Mouse (Mus musculus): ENCODE data around the gene Adprhl1. TPM values are rescaled to one million over a fixed set of nuclear protein-coding genes. Genes with fewer than 3 reads are reported as not detected.

The Adprhl1 gene
- total RNA-seq, 1 experiment from 2014 or later: not detected

DNA sequence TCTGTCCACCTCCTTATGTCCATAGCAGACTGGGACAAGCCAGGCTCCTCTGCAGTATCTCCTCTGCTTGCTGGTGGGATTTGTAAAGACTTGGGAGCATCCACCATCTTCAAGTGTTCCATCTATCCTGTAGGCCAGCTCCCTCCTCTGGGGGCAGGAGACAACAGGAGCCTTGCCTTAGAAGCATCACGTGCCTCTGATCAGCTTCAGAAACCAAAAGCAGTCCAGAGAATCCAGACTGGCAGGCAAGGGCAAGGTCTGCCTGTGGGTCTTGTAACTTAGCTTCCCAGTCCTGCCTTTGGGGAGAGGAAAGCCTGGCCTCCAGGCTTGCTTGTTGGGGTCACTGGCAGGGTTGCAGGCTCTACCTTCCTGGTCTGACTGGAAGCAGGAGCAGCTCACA lies 78.3 kb downstream of the Adprhl1 start:
- no peak for ATAC-seq (ENCODE audit: extremely low read depth, insufficient number of reproducible peaks, low FRiP score, poor library complexity, severe bottlenecking)

DNA sequence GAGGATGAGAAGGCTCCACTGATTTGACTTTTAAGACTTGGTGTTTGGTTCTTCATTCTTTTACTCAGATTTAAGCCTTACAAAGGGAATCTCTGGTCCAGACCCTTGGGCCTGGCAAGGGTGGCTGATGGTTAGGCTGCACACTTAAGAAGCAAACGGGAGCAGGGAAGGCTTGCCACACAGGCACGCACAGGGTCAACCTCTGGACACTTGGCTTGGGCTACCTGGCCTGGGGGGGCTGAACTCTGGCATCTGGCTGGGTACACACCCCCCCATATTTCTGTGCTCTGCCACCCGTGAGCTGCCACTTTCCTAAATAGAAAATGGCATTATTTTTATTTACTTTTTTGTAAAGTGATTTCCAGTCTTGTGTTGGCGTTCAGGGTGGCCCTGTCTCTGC lies 79.2 kb downstream of the Adprhl1 start:
- no peak for ATAC-seq (ENCODE audit: extremely low read depth, insufficient number of reproducible peaks, low FRiP score, poor library complexity, severe bottlenecking)

DNA sequence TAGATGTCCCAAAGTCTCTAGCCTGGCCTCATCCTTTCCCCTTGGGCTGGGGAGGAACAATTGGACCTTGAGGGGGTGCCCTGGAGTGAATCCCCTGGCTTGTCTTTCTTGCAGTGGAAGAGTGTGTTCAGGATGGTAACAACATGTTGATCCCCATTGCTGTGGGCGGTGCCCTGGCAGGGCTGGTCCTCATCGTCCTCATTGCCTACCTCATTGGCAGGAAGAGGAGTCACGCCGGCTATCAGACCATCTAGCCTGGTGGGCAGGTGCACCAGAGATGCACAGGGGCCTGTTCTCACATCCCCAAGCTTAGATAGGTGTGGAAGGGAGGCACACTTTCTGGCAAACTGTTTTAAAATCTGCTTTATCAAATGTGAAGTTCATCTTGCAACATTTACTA lies 79.7 kb downstream of the Adprhl1 start:
- ATAC-seq (ENCODE audit: extremely low read depth, insufficient number of reproducible peaks, low FRiP score, poor library complexity, severe bottlenecking): no peak

Other genes starting within 250 kb of the Adprhl1 start
- 0.23 TPM in 1 of 2 replicates, not detected in the other for gene F7, start 228.1 kb downstream of the Adprhl1 start, total RNA-seq (2017)
- gene F10, start 216.9 kb downstream of the Adprhl1 start, total RNA-seq (2017): 6.1 TPM in 2 replicates
- 0.12 TPM in 1 of 2 replicates, not detected in the other for gene Proz, start 193.2 kb downstream of the Adprhl1 start, total RNA-seq (2017)
- gene Pcid2, start 148.7 kb downstream of the Adprhl1 start, total RNA-seq (2017): 44.0 and 45.2 TPM in 2 replicates
- 57.1 and 64.4 TPM in 2 replicates for gene Cul4a, start 148.5 kb downstream of the Adprhl1 start, total RNA-seq (2017)
- 161 and 169 TPM in 2 replicates for gene Lamp1, start 95.0 kb downstream of the Adprhl1 start, total RNA-seq (2017)
- 0.37 and 0.47 TPM in 2 replicates for gene Grtp1, start 53.5 kb downstream of the Adprhl1 start, total RNA-seq (2017)
- gene Dcun1d2, start 34.0 kb upstream of the Adprhl1 start, total RNA-seq (2017): 14.9 and 15.6 TPM in 2 replicates
- 36.2 and 37.1 TPM in 2 replicates for gene Tmco3, start 34.0 kb upstream of the Adprhl1 start, total RNA-seq (2017)
- gene Tfdp1, start 84.6 kb upstream of the Adprhl1 start, total RNA-seq (2017): 24.4 and 26.1 TPM in 2 replicates
- not detected in 2 replicates for gene Atp4b, start 142.7 kb upstream of the Adprhl1 start, total RNA-seq (2017)
- not detected in 2 replicates for gene Grk1, start 150.9 kb upstream of the Adprhl1 start, total RNA-seq (2017)
- gene Tmem255b, start 181.0 kb upstream of the Adprhl1 start, total RNA-seq (2017): not detected in 2 replicates
- gene Gas6, start 240.3 kb upstream of the Adprhl1 start, total RNA-seq (2017): not detected in 2 replicates